Mouse (Mus musculus) cortical plate, adult 2 months (tissue): Measurements from ENCODE around the gene Ptprd.

ENCODE experiments used
- CTCF ChIP-seq: fragments of 200-500 bp; IDR thresholded peaks from 2 replicates; pipeline ENCODE4 v1.5.1; 2011; ENCODE audit warnings: mild to moderate bottlenecking, control low read depth, low read length; ENCODE audit not compliant: insufficient read depth; ENCODE audit errors: extremely low read depth
- POLR2A ChIP-seq: fragments of 200-500 bp; IDR thresholded peaks from 2 replicates; pipeline ENCODE4 v1.6.1; 2011; ENCODE audit warnings: mild to moderate bottlenecking, low read length, control low read depth; ENCODE audit not compliant: insufficient read depth; ENCODE audit errors: extremely low read depth

DNA sequence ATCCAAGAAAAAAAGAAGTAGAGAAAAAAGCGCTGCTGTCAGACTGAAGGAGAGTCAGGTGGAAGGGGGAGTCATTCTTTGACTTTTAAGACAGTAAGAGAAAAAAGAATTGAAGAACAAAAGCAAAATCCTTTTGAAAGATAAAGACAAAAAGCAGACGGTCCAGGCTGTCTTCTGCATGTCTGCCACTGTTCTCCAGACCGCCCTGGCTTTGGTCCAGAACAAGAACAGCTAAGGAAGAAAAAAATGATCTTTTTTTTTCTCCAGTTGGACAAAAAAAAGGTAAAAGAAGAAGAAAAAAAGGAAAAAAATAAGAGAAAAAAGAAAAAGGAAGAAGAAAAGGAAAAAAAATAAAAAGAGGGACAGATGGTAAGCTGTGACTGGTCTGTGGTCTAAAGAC, 2073.9 kb downstream of the Ptprd start:
- TF ChIP-seq CTCF = no peak
- TF ChIP-seq POLR2A = no peak
